Mouse (Mus musculus) common myeloid progenitor, adult 5-6 weeks (primary cell): ENCODE data around the gene Slc45a1. TPM values are rescaled to one million over a fixed set of nuclear protein-coding genes. Genes with fewer than 3 reads are reported as not detected.

Experiments used
- ATAC-seq: replicated peaks from 2 replicates; pipeline ENCODE4 v1.8.0; 2016; ENCODE audit warnings: low read depth, mild to moderate bottlenecking, moderate TSS enrichment, inconsistent platforms; ENCODE audit not compliant: poor library complexity, severe bottlenecking
- total RNA-seq: library from RNA; stranded (forward); fragments of 200-1000, 187-1606 nt; gene quantifications from 2 replicates; pipeline ENCODE4 v1.2.3, GENCODE M21; 2017

Gene Slc45a1
- total RNA-seq, result not detected in 2 replicates

DNA sequence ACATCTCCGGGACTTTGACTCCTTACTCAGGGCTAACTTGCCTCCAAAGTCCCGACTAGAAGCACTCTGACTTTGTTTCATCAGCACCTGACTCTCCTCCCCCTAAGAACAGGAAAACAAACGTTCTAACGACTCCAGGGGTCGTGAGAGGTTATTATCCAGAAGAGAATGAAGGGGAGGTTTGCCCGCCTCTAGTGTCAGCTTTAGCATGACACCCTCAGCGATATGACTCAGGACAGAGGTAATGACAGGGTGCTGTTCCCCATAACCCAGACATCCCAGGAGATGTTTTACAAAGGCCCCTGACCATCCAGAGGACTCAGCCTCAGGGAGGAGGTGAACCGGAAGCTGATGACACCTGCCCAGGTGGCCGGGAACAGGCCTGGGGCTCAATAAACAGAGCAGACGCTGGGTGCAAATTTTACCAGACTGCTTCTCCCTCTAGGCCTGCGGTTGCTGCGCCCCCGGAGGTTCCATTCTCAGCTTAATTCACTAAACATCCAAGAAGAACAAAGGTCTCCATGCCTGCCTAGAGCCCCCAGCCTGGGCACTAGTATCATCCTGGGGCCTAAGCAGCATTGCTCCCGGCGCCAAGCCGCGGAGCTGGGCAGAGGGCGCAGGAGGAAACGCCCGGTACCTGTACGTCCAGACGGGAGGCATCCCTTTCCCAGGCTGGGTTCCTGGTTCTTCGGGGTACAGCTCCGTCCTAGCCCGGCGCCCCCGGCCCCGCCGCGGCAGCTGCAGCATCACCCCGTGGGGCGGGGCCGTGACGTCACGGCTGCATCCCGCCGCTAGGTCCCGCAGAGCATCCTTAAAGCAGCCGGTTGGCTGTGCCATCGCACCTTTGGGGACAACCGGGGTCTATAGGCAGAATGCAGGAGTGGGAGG, at the start of gene Slc45a1:
Slc45a1 (minus strand) TSS at position 785 of the 888 bp plus-strand sequence.
- no peak for ATAC-seq

DNA sequence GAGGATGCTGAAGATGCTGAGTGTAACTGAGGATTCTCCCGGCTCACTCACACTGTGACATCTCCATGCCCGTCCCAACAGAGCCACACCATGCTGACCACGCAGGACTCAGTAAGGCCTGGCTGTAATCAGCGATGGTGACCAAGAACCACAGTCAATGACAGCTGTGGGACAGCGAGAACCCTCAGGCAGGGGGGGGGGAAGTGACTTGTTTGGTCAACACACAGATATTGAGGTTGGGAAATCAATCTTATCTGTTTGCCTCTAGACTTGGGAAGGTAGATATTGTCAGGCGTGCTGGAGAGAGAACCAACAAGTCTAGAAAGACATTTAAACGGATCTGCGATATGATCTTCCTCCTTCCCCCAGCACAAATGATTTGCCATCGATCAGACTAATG, 48.9 kb upstream of the Slc45a1 start:
- no peak for ATAC-seq

DNA sequence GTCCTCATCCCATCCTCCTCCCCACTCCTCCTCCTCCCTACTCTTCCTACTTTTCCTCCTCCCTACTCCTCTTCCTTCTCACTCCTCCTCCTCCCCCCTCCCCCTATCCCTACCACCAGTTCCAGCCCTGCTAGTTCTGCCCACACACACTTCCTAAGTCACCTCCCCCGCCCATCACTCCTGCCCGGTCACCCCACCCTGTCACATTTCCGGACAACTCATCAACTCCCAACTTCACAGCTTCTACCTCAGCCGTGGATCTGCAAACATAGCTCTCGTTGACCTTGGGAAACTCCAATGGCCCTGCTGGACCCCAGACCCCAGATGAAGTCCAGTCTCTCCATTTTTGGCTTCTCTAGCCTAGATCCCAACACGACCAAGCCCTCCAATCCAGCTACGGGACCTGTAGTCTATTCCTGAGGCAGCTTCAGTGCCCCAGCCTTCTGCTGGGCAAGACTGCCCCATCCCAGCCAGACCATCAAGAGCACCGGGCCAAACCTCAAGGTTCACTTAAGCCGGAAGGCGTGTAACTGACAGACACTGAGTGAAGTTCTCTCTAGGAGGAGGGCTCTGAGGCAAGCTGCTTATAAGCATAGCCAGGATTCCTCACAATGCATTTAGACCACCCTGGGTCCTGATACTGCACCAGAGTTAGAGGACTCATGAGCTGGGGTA, 42.6 kb upstream of the Slc45a1 start:
- peak; percentile 55 for ATAC-seq

DNA sequence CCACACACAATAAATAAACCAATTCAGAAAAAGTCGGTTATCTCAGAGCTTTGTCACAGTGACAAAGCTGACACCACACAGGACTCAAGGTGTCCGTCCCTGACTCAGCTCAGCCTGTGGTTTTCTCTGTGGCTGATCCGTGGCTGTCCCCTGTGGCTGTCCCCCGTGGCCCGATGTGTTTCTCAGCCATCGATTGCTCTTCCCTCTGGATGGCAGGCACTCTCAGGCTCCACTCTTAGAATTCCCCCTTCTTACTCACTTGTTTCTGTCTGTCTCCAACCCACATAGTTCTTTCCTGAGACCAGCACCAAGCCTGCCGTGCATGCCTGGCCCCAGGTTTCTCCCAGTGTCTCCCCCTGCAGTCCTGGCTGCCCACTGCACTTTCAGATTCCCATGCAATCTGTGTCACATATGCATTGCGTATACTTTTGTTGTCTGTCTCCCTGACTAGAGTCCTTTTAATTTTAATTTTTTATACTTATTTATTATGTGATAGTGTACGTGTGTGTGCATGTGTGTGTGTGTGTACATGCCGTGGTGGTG, 41.0 kb upstream of the Slc45a1 start:
- ATAC-seq, result peak; percentile 26; the same call in 1 of the 2 replicates

- ATAC-seq, result peak; percentile 44; the same call in 1 of the 2 replicates
Observed at GRCm38 (mm10) chr4:150690759-150691158, 38.8 kb upstream of the Slc45a1 start.

DNA sequence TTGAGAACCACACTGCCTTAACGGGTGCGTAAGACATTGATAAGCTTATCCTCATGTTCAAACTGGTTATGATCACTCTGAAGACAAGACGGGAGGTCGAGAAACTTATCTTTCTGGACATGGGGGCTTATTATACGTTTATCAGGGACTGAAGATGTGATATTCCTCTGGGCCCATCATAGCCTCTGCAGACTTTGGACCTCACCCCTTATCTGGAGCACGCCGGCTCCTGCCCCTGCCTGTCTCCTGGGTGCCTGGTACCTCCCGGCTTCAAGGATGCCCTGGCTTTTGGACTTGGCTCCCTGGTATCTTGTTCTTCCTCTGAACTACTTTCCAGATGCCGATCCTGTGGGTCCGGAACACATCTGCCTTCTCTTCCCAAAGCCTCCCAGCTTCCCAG, 37.6 kb upstream of the Slc45a1 start:
- no peak for ATAC-seq

- ATAC-seq, result no peak
Observed at GRCm38 (mm10) chr4:150687126-150687753, 35.3 kb upstream of the Slc45a1 start.

DNA sequence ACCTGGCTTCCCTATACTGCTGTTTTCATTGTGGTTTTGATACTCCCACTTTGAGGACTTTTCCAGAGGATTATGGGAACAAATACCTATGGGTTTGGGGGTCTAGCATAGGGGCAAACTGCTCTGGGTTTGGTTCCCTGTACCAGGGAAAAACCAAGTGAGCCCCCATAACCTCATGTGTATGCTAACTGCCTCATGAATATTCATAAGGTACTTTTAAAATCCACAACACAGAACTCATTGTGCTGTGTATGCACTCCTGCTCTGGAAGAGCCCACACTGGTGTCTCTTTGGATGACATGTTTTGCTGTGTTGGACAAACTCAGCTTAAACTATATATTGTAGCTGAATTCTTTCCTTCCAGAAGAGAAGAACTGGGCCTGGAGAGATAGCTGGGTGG, 34.6 kb upstream of the Slc45a1 start:
- no peak for ATAC-seq

GRCm38 (mm10) chr4:150685778-150686493, 34.0 kb upstream of the Slc45a1 start:
- ATAC-seq, result no peak

DNA sequence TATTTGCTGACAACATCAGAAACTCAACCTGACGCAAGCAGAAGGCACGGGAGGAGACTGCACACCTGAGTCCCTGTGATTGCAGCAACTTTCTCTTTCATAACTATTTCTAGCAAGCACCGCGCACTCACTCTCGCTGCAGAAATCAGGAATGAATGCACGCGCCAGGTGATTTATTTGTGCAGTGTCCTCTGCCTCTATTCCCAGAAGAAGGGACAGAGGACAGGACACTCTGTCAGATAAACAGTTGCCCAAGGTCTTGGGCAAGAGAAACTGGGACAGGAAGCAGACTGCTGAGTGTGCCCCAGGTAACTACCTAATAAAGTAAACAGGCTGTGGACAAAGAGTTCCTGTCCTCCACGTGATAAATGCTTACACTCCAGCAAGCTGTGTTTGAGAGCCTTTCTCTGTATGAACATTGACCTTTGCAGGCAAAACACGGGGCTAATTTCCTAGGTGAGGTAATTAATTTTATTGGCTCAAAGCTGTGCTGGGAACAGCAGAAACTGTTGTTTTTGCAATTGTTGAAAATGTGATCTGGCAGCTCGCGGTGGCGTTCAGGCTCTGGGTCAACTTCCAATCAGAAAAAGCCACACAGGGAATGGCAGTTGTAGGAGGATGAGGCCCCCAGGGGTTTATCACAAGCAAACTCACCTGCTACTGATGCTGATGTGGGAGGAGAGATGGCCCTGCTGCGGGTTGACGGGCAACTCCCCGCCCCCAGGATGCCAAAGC, 33.2 kb upstream of the Slc45a1 start:
- no peak for ATAC-seq

DNA sequence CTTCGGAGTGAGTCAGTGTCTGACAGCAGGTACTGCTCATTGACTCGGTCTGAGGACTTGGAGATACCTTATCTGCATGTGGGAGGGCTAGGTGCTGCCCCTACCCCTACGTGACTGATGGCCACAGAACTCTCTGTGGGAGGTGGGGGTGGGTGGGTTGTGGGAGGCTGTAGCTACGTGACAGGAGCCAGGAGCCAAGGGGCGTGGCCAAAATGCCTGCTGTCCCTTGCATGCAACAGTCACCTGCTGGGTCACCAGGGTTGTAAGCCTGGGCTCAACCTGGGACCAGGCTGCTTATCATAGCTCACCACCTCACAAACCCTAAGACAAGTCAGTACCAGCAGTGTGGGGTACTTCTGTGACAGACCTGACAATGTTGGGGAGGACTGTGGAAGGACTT, 28.4 kb upstream of the Slc45a1 start:
- ATAC-seq, result no peak

DNA sequence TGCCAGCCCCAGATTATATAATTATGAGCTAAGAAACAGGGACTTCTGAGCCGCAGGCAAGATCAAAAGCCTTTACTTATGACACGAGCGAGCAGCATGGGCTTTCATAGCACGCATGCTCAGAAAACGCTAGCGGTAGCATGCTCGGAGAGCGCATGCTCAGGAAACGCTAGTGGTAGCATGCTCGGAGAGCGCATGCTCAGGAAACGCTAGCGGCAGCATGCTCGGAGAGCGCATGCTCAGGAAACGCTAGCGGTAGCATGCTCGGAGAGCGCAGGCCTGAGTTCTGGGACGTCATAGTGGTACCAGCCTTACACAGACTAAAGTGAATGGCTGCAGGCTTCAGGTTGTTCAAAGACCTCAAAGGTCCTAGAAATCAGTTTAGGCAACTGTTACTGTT, 26.8 kb upstream of the Slc45a1 start:
- no peak for ATAC-seq

DNA sequence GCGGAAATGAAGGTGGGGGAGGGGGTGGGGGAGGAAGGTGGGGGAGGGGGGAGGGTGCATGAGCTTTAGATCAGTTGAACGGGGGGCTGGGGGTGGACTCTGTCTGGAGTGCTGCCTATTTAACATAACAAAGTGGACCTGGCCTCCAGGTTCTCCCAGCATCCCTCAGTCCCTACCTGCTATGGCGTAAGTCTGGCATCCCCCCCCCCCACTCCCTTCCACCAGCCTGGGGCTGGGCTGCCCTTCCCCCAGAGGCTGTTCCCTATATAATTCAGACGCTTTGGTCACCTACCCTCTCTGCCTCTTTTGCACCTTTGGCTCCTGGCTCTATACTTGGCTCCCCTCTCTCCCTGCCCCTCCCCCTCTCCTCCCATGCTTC, 25.9 kb upstream of the Slc45a1 start:
- no peak for ATAC-seq

GRCm38 (mm10) chr4:150677126-150677845, 25.3 kb upstream of the Slc45a1 start:
- ATAC-seq, result no peak

DNA sequence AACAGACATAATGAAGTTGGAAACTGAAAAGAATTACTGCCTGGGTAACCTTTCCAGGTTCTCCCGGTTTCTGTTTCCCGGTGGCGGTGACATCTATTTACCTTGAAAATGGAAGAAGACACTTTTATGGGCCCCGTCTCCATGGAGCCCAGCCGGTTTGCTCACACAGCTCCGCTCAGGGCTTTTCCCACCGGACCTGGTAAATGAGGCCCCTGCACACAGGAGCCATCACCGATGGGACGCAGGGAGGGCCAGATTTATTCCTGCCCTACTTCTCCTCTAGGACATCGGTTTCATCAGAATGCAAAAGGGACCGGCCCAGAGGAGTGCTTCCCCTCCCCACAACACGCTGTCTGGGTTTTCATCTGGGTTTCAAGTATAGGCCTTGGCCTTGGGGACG, 24.1 kb upstream of the Slc45a1 start:
- ATAC-seq, result no peak

DNA sequence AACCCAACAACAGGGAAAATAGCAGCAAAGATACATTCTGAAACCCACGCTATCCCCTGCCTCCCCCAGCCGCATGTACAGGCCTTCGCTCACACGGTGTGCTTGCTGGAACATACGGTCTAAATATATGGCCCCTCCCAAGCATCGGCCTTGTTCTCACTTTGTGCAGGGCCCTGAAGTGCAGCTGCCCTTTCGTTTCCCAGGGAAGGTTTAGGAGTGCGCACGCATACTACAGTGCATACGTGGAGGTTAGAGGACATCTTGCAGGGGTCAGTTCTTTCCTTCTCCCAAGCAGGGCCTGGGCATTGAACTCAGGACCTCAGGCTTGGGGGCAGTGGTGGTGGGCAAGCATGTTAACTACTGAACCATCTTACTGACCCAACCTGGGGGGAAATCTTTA, 23.3 kb upstream of the Slc45a1 start:
- no peak for ATAC-seq

GRCm38 (mm10) chr4:150665806-150666205, 13.8 kb upstream of the Slc45a1 start:
- no peak for ATAC-seq

- ATAC-seq, result no peak
Observed at GRCm38 (mm10) chr4:150664726-150665125, 12.8 kb upstream of the Slc45a1 start.

- peak; percentile 53 for ATAC-seq
Observed at GRCm38 (mm10) chr4:150663192-150663591, 11.2 kb upstream of the Slc45a1 start.
